Mouse (Mus musculus) neural tube, postnatal 0 days (tissue): Measurements from ENCODE around the gene Gm15293. TPM values are rescaled to one million over a fixed set of nuclear protein-coding genes. Genes with fewer than 3 reads are reported as not detected.

Experiments used
- polyA plus RNA-seq: library from polyadenylated mRNA; unstranded; fragments of >200 nt; fragmentation: Nextera tagmentation; extraction: Ambion mirVana; gene quantifications from 2 replicates; pipeline ENCODE4 v1.2.1, GENCODE M21; 2015

The Gm15293 gene
- polyA plus RNA-seq: not detected in 2 replicates

GRCm38 (mm10) chr8:21201261-21201660 is at the start of gene Gm15293:
Gene Gm15293 (plus strand): TSS chr8:21201561.

GRCm38 (mm10) chr8:21161977-21162376 is 39.4 kb upstream of the Gm15293 start, which contains the start of gene Defa22:
Gene Defa22 (plus strand): TSS chr8:21162277.

DNA sequence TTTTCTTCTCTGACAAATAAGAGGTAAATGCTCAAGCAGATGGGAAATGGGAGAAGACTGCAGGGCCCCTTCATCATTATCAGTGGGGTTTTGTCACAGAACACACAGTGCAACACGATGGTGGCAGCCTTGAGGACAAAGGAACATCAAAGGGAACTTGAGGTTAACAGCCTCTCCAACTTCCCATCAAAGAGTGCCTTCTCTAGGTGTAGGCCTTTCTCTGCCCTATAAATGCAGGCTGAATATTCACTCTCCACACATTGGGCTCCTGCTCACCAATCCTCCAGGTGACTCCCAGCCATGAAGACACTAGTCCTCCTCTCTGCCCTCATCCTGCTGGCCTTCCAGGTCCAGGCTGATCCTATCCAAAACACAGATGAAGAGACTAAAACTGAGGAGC is 10.0 kb upstream of the Gm15293 start, which contains the start of gene Defa31:
Gene Defa31, plus strand, starts transcription at position 301 of the 400 bp plus-strand sequence.

Other genes with a start within 250 kb of the Gm15293 start
- not detected in 2 replicates for gene Defa21, start 176.0 kb upstream of the Gm15293 start, polyA plus RNA-seq
- gene Defa23, start 146.5 kb upstream of the Gm15293 start, polyA plus RNA-seq: not detected in 2 replicates
- gene Defa35, start 136.5 kb upstream of the Gm15293 start, polyA plus RNA-seq: not detected in 2 replicates
- gene Defa25, start 117.1 kb upstream of the Gm15293 start, polyA plus RNA-seq: not detected in 2 replicates
- gene Gm14851, start 105.5 kb upstream of the Gm15293 start, polyA plus RNA-seq: not detected in 2 replicates
- gene Defa30, start 66.9 kb upstream of the Gm15293 start, polyA plus RNA-seq: not detected in 2 replicates
- gene Defa22, start 39.3 kb upstream of the Gm15293 start, polyA plus RNA-seq: not detected in 2 replicates
- gene Defa31, start 9.9 kb upstream of the Gm15293 start, polyA plus RNA-seq: not detected in 2 replicates
- not detected in 2 replicates for gene Gm15292, start 48.2 kb downstream of the Gm15293 start, polyA plus RNA-seq
- gene Defa27, start 114.0 kb downstream of the Gm15293 start, polyA plus RNA-seq: not detected in 2 replicates
- not detected in 2 replicates for gene Defa29, start 125.5 kb downstream of the Gm15293 start, polyA plus RNA-seq
- not detected in 2 replicates for gene Defa2, start 177.0 kb downstream of the Gm15293 start, polyA plus RNA-seq
- gene Defa33, start 190.2 kb downstream of the Gm15293 start, polyA plus RNA-seq: not detected in 2 replicates
- gene Defa36, start 225.8 kb downstream of the Gm15293 start, polyA plus RNA-seq: not detected in 2 replicates